Mouse (Mus musculus) adrenal gland, postnatal 25 days (tissue): Measurements from ENCODE around the gene Adh5. TPM values are rescaled to one million over a fixed set of nuclear protein-coding genes. Genes with fewer than 3 reads are reported as not detected.

Source experiments
- DNase-seq: peaks from one replicate; pipeline ENCODE4 v3.0.0; 2021; ENCODE audit warnings: mixed read lengths
- long read RNA-seq: library from polyadenylated mRNA; stranded (forward); transcript quantifications from one replicate; pipeline ENCODE4 v2.0.0, GENCODE M21; 2021
- total RNA-seq: library from RNA; stranded (reverse); gene quantifications from 2 replicates; pipeline ENCODE4 v1.2.3, GENCODE M21; 2021

Adh5 gene
- total RNA-seq: 164 and 196 TPM in 2 replicates
- long read RNA-seq, transcript Adh5-201 (9 exons, 1,604 nt): major isoform, 248 of 305 reads
- long read RNA-seq, partial matches to known transcripts: 50 of 305 reads
- long read RNA-seq, other reads (novel, unspliced or antisense): 7 of 305 reads

GRCm38 (mm10) chr3:138442612-138443464 is at the start of gene Adh5:
Adh5 (plus strand) TSS chr3:138443093.
- DNase-seq: peak; percentile 92

GRCm38 (mm10) chr3:138404872-138405271 is 38.0 kb upstream of the Adh5 start:
- DNase-seq: no peak

GRCm38 (mm10) chr3:138405341-138405740 is 37.6 kb upstream of the Adh5 start:
- peak; percentile 50 for DNase-seq

DNA sequence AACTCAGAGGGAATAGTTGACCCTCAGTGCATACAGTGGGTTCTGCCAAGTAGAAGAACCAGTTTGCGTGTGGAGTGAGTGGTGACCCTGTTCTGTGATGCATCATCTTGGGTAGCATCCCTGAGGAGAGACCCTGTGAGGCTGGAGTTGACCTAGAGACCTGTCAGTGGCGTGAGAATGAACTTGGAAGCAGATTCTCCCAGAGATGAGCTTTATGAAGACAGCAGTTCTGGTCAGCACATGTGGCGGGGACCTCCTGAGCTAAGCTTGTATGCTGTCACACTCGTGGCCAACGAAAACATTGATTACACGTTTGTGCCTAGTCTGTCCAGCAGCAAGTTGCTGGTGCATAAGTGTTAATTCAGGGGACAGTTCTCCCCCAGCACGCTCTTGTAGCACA is 37.1 kb upstream of the Adh5 start:
- DNase-seq: no peak

DNA sequence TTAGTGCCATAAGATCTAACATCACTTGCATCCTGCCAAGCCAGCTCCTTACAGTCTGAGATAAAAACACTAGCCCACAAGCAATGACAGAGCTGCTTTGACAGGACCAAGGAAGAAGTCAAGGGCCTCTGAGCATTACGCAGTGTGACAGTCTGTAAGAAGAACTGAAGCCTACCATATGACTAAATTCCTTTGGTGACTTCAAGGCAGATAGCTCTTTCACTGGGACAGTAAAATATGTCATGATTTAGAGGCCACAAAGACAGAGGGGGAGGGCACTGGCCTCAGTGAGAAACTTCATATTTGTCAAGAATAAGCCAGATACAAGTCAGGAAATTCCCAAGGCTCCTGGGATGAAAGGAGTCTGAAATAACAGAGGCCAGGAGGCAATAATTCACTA is 35.0 kb upstream of the Adh5 start:
- no peak for DNase-seq

DNA sequence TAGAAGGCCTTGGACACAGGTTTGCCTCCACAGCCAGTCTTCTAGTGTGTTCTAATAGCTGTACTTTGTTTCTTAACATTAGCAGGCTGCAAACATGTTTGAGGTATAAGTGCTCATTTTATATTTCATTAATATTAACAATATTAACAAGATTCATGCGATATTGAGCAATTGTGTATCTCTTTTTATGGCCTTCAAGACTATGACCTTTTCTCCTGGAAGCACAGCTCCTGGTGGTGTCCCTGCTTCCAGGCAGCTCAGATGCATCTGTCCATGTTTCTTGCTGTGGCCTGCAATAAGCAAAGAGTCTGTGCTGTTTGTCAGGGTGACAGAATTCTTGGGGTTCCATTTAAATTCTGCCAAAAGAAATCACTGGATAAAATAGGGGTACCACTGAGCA is 33.3 kb upstream of the Adh5 start:
- DNase-seq: no peak

GRCm38 (mm10) chr3:138410211-138410610 is 32.7 kb upstream of the Adh5 start:
- no peak for DNase-seq

DNA sequence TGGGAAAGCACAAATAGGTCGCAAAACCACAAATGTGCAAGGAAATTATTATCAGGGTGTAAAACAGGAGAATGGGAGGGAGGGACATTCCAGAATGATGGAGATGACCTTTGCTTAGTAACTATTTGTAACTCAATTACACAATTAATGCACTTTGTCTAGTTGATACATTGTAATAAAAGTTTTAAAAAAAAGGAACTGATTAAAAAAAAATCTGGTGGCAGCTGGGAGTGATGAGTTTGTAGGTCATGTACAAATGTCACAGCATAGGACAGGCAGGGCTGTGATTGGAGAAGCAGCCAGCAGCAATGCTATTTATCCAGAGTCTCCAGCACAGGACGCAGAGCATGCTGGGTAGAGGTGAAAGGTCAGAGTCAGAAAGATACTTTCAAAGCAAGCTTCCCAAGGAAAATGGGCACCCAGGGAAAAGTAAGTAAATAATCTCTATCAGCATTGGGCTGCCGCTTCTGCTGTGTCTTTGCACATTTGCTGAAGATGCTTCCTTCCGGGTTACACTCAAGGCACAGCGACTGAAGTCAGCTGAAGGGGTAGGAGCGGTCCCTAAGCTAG is 27.7 kb upstream of the Adh5 start, which contains the start of gene Adh4:
TSS of gene Adh4 (plus strand) at position 346 of the 570 bp plus-strand sequence.
- DNase-seq: no peak

GRCm38 (mm10) chr3:138419369-138419768 is 23.5 kb upstream of the Adh5 start:
- no peak for DNase-seq

DNA sequence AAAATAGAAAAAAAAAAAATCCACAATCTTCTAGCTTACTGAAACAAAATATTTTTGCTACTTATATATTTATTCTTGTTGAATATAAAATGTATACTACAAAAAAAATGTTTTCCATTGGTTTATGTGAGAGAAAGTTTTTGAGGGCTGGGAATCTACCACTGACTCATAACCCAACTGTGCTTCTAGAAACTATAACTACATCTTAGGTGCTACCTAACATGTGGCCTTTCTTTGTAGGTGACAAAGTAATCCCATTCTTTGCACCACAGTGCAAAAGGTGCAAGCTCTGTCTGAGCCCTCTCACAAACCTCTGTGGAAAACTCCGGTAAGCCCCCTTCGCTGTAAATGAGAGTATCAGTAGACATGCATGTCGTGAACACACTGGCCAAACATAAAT is 22.5 kb upstream of the Adh5 start:
- DNase-seq: no peak

DNA sequence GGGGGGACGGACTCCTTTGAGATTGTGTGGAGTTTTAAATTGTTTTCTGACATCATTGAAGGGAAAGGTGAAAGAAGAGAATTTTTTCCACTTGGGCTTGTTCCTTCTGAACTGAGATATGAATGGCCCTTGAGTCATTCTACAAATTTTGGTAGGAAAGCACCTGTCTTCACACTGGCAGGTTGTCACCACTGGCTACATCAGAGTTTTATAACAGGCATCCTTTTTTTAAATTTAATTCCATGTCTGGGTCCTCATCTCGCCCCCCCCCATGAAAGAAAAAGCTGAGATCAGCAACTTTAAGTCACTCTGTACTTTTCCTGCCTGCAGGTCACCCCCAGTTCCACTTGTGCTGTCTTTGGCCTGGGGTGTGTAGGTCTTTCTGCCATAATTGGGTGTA is 19.2 kb upstream of the Adh5 start:
- no peak for DNase-seq

DNA sequence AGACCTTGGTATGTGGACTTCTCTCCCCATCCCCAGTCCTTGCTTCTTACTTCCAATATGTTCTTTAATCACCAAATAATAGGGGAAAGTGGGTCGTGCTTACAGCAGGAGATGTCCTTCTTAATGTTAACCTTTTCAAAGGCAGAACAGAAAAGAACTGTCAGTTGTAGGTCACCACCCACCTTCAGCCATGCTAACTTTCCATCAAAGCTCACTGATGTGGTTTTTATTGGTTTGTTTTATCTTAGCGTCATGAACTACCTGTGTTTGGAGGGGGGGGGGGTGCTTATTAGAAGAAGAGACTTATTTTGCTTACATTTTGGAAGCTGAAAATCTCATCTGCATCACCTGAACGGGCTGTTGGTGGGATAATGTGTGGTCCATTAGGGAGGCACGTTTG is 18.6 kb upstream of the Adh5 start:
- DNase-seq: no peak

GRCm38 (mm10) chr3:138430360-138430976 is 12.4 kb upstream of the Adh5 start:
- no peak for DNase-seq

DNA sequence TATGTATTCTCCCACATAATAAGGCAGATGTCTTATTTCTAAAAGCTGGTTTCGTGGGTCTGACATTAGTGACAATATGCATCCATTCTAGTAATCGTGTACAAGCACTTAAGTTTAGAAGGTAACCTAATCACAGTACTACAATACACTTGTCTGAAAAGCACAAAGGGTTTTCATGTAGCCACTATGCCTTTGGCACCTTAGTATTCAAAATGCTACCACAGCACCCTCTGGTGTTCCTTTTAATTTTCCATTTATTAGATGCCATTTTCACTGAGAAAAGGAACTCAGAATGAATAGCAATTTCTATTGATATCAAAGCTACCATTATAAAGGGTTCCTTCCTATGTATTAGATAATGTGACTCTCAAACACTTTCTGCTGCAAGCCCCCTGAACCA is 11.1 kb upstream of the Adh5 start:
- no peak for DNase-seq

- DNase-seq: no peak
Observed at GRCm38 (mm10) chr3:138438716-138439115, 4.2 kb upstream of the Adh5 start.

GRCm38 (mm10) chr3:138442203-138442602 is 690 bp upstream of the Adh5 start:
- DNase-seq: no peak

- DNase-seq: no peak
Observed at GRCm38 (mm10) chr3:138443465-138443771, 525 bp downstream of the Adh5 start.

GRCm38 (mm10) chr3:138448077-138448860 is 5.4 kb downstream of the Adh5 start:
- no peak for DNase-seq

GRCm38 (mm10) chr3:138452169-138452568 is 9.3 kb downstream of the Adh5 start:
- no peak for DNase-seq

GRCm38 (mm10) chr3:138454234-138454633 is 11.3 kb downstream of the Adh5 start:
- DNase-seq: no peak

DNA sequence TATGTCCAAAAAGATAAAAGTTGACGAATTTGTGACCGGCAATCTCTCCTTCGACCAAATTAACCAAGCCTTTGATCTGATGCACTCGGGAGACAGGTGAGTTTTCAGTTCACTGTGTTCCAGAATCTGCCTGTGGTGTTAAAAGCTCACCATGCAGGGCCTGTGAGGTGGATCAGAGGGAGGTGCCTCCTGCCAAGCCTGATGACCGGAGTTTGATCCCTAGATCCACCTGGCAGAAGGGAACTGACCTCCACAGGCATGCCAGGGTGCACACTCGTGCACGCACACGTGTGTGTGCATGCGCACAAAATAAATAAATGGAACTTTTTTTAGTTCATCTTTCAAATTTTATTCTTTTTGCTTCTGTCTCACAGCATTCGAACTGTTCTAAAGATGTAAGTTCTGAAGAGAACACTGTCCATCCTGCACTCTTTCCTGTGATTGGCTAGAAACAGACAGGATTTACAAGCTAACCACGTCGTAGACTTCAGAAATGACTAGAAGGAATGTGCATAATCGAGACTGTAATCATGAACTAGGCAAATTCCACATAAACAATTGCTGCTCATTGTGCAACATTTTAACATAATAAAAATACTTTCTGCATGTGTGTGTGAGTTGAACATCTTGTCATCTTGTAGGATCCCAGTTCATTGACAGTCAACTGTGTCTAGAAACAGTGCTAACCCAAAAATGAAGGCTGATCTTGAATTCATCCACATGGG is 12.0 kb downstream of the Adh5 start:
- DNase-seq: no peak

GRCm38 (mm10) chr3:138458441-138458840 is 15.5 kb downstream of the Adh5 start:
- no peak for DNase-seq
